32 mouse cellular contexts compared by ENCODE assay signal in the genomic region with DNA sequence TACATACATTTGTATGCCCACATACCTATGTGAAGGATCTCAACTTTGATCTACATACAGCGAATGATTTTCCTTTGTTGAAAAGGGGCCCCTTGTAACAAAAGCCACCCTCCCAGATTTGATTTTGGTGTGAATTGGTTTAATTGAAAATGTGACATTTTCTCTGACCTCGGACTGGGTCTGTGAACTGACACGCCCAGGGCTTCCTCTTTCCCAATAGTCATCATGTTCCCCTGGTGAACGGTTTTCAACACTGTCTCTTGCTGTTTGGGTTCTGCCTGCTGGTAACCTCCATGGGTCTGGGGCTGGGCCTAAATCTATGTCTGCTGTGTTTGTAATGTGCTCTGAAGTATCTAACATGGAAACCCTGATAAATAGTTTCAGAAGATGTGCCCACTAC. TPM values are rescaled to one million over a fixed set of nuclear protein-coding genes. Genes with fewer than 3 reads are reported as not detected.
DNase-seq lines count a peak whose midpoint lies in the region; ATAC-seq and TF ChIP-seq lines count a peak whose summit lies in the region.
"Had no signal": no experiment of that assay in that cellular context is flagged by ENCODE, and none has a peak within 500 bp of the region (broad histone marks: within the 10 kb centered on the region; RNA-seq: fewer than 3 reads in every experiment).

No protein-coding gene starts in this region.

- H3K36me3 ChIP-seq in liver, postnatal 0 days (replicated peaks; ENCODE audit: insufficient read depth, low read length) = no peaks in the 10 kb centered on the region
- no peaks in the 10 kb centered on the region for H3K36me3 ChIP-seq in liver, embryonic 11.5 days (ENCODE audit: control insufficient read depth, insufficient read depth, low read length)
- H3K36me3 ChIP-seq: embryonic facial prominence, embryonic 13.5 days; forebrain, embryonic 10.5 days; forebrain, embryonic 15.5 days; heart, embryonic 13.5 days; hindbrain, embryonic 12.5 days; neural tube, embryonic 12.5 days had no signal

- H3K27ac ChIP-seq in liver, postnatal 0 days (ENCODE audit: low read depth) = 0 out of 2 replicates have a peak overlapping the region, but pooled peaks have one; percentile 5
- no peak overlapping the region for H3K27ac ChIP-seq in liver, embryonic 11.5 days (ENCODE audit: low read depth, low read length)
- H3K27ac ChIP-seq in bone marrow, adult 2 months (ENCODE audit: control insufficient read depth, insufficient read depth, low read depth, low read length, poor library complexity) = peak overlapping the region; percentile 62; the same call in 1 of the 2 replicates
- H3K27ac ChIP-seq: embryonic facial prominence, embryonic 13.5 days; forebrain, embryonic 10.5 days; forebrain, embryonic 15.5 days; gastrocnemius, adult 2 months; heart, embryonic 13.5 days; hindbrain, embryonic 12.5 days; hindbrain, postnatal 0 days; neural tube, embryonic 12.5 days had no signal

- no peak for DNase-seq in liver, postnatal 0 days
- DNase-seq in liver, embryonic 11.5 days (ENCODE audit: low spot score) = no peak
- DNase-seq in right cerebral cortex, adult 18-20 months = no peak
- no peak for DNase-seq in cerebellum, adult 11 months
- DNase-seq: adrenal gland, adult 2 months; adrenal gland, postnatal 36 days; B cell, adult 2 months; cerebellum, adult 9-11 months; gastrocnemius, adult 2 months; gastrocnemius, postnatal 36 days; heart, postnatal 14 days; kidney, adult 8-10 months; kidney, postnatal 10 days; layer of hippocampus, adult 9-11 months; lung, embryonic 14.5 days; retina, postnatal 1 day; right cerebral cortex, postnatal 25 days; thymus, postnatal 14 days had no signal

- no peak for TF ChIP-seq POLR2A in bone marrow, adult 2 months (IDR thresholded peaks at IDR 0.05; ENCODE audit: borderline replicate concordance, control insufficient read depth, low read depth, low read length)

- no peak overlapping the region for H3K9ac ChIP-seq in liver, postnatal 0 days (replicated peaks)
- no peak overlapping the region for H3K9ac ChIP-seq in liver, embryonic 11.5 days (ENCODE audit: low read depth, low read length)
- H3K9ac ChIP-seq: embryonic facial prominence, embryonic 13.5 days; forebrain, embryonic 15.5 days; heart, embryonic 13.5 days; hindbrain, embryonic 12.5 days; lung, embryonic 14.5 days; neural tube, embryonic 12.5 days had no signal

- H3K4me1 ChIP-seq in liver, postnatal 0 days (ENCODE audit: insufficient read depth) = peaks cover 4% of the 10 kb centered on the region; the same call in 1 of the 2 replicates
- peaks cover 9% of the 10 kb centered on the region for H3K4me1 ChIP-seq in liver, embryonic 11.5 days (replicated peaks; ENCODE audit: control insufficient read depth, insufficient read depth, low read length)
- H3K4me1 ChIP-seq in bone marrow, adult 2 months (ENCODE audit: control insufficient read depth, insufficient read depth, low read length) = no peaks in the 10 kb centered on the region; the same call in 1 of the 2 replicates
- H3K4me1 ChIP-seq: embryonic facial prominence, embryonic 13.5 days; forebrain, embryonic 10.5 days; forebrain, embryonic 15.5 days; heart, embryonic 13.5 days; hindbrain, embryonic 12.5 days; neural tube, embryonic 12.5 days had no signal

- no peaks in the 10 kb centered on the region for H3K9me3 ChIP-seq in liver, postnatal 0 days (ENCODE audit: low read length)
- H3K9me3 ChIP-seq in liver, embryonic 11.5 days (ENCODE audit: control insufficient read depth, low read length) = peaks cover 3% of the 10 kb centered on the region; the same call in 1 of the 2 replicates
- H3K9me3 ChIP-seq: embryonic facial prominence, embryonic 13.5 days; forebrain, embryonic 10.5 days; forebrain, embryonic 15.5 days; heart, embryonic 13.5 days; hindbrain, embryonic 12.5 days; neural tube, embryonic 12.5 days had no signal

- no peak for TF ChIP-seq CTCF in liver, postnatal 0 days (IDR thresholded peaks at IDR 0.05; ENCODE audit: low read depth)
- no peak for TF ChIP-seq CTCF in bone marrow, adult 2 months (IDR thresholded peaks at IDR 0.05; ENCODE audit: control insufficient read depth, insufficient read depth, low read length)

- 0 out of 2 replicates have a peak overlapping the region, but pooled peaks have one; percentile 19 for H3K4me2 ChIP-seq in liver, postnatal 0 days (ENCODE audit: low read depth, low read length)
- H3K4me2 ChIP-seq in liver, embryonic 11.5 days = no peak overlapping the region
- H3K4me2 ChIP-seq: embryonic facial prominence, embryonic 13.5 days; forebrain, embryonic 15.5 days; heart, embryonic 13.5 days; hindbrain, embryonic 12.5 days; lung, embryonic 14.5 days; neural tube, embryonic 12.5 days had no signal

- no peak for TF ChIP-seq EP300 in liver, postnatal 0 days (IDR thresholded peaks at IDR 0.05; ENCODE audit: low read depth)

- WGBS in liver, postnatal 0 days (ENCODE audit: insufficient replicate concordance) = 46% methylated on average over 4 of the region's 4 CpGs
- 68% methylated on average over 4 of the region's 4 CpGs for WGBS in liver, embryonic 11.5 days
- WGBS in bone marrow, adult 2 months = 27% methylated on average over 4 of the region's 4 CpGs

- no peaks in the 10 kb centered on the region for H3K27me3 ChIP-seq in liver, postnatal 0 days (ENCODE audit: insufficient read depth, low read length)
- no peaks in the 10 kb centered on the region for H3K27me3 ChIP-seq in liver, embryonic 11.5 days (replicated peaks; ENCODE audit: control insufficient read depth, insufficient read depth, low read length)
- H3K27me3 ChIP-seq: forebrain, embryonic 15.5 days; heart, embryonic 13.5 days had no signal

- H3K4me3 ChIP-seq in liver, postnatal 0 days (ENCODE audit: low read depth, low read length) = no peak overlapping the region
- H3K4me3 ChIP-seq in liver, embryonic 11.5 days (ENCODE audit: low read depth, low read length) = no peak overlapping the region
- H3K4me3 ChIP-seq in bone marrow, adult 2 months (replicated peaks; ENCODE audit: control insufficient read depth, low read depth, low read length) = peak overlapping the region; percentile 35
- H3K4me3 ChIP-seq: embryonic facial prominence, embryonic 13.5 days; forebrain, embryonic 10.5 days; forebrain, embryonic 15.5 days; gastrocnemius, adult 2 months; heart, embryonic 13.5 days; hindbrain, embryonic 12.5 days; myocyte; neural tube, embryonic 12.5 days had no signal

- ATAC-seq in liver, postnatal 0 days = no peak
- no peak for ATAC-seq in liver, embryonic 11.5 days (replicated peaks; ENCODE audit: low FRiP score)
- ATAC-seq in inflammation-experienced regulatory T-cells, adult 6 months = peak; percentile 7
- peak; percentile 57 for ATAC-seq in neutrophil, adult 5-6 weeks (ENCODE audit: extremely low read depth, insufficient number of reproducible peaks, low FRiP score, poor library complexity, severe bottlenecking)
- ATAC-seq: activated CD4-positive, CD25-positive, alpha-beta regulatory T cell, adult 4 months; forebrain, embryonic 15.5 days; hindbrain, postnatal 0 days; intestine, embryonic 16.5 days; midbrain, embryonic 16.5 days had no signal

RNA-seq across cellular contexts. Expression of gene Stx11, which starts 6.8 kb away (rescaled TPM):
- 10.3 and 11.9 TPM in 2 replicates for polyA plus RNA-seq in liver, postnatal 0 days (2015; fragmentation: Nextera tagmentation; extraction: Ambion mirVana)
- 12.6 and 14.9 TPM in 2 replicates for polyA plus RNA-seq in liver, embryonic 11.5 days (2014; fragmentation: Nextera tagmentation; extraction: Ambion mirVana)
- polyA plus RNA-seq in bone marrow, adult 2 months (2011; ENCODE audit: insufficient read depth, insufficient read length, low replicate concordance, missing spikeins) = 13.2 and 28.8 TPM in 2 replicates
- 10 to 100 TPM; 19.2 to 28.4 (median 20.6) TPM for polyA plus RNA-seq in inflammation-experienced regulatory T-cells, adult 6 months (2017; shearing (Covaris generic))
- total RNA-seq in neutrophil, adult 5-6 weeks (2017) = 67.7 and 67.8 TPM in 2 replicates

RNA-seq across cellular contexts. Expression of gene Sf3b5, which starts 47.9 kb away (rescaled TPM):
- 14.3 and 15.5 TPM in 2 replicates for polyA plus RNA-seq in liver, postnatal 0 days (2015; fragmentation: Nextera tagmentation; extraction: Ambion mirVana)
- polyA plus RNA-seq in liver, embryonic 11.5 days (2014; fragmentation: Nextera tagmentation; extraction: Ambion mirVana) = 48.0 and 50.1 TPM in 2 replicates
- 10.7 and 15.7 TPM in 2 replicates for polyA plus RNA-seq in bone marrow, adult 2 months (2011; ENCODE audit: insufficient read depth, insufficient read length, low replicate concordance, missing spikeins)
- 10 to 100 TPM; 37.0 to 38.5 (median 37.3) TPM for polyA plus RNA-seq in inflammation-experienced regulatory T-cells, adult 6 months (2017; shearing (Covaris generic))
- total RNA-seq in neutrophil, adult 5-6 weeks (2017) = 6.5 and 9.1 TPM in 2 replicates

Comparison
In these comparisons a context has a peak if more than half of its experiments do, and no peak if none do; other contexts are left out.
1. ATAC-seq: peak in inflammation-experienced regulatory T-cells, adult 6 months (single experiment) and neutrophil, adult 5-6 weeks (single experiment); none in liver, postnatal 0 days (single experiment) and liver, embryonic 11.5 days (single experiment).